Mouse (Mus musculus) heart, embryonic 10.5 days (tissue): ENCODE measurements at regions not wholly inside any gene's neighbourhood (a gene's known extent, or its start where the extent isn't known, plus 50 kb on each side); places are given as distances from the start of the nearest gene placed in this dataset.
"Not testable (repeated sequence)": the region's sequence is repeated elsewhere in the genome, so short reads cannot be mapped to it uniquely, and the experiment has no call there.

Source experiments
- DNase-seq: peaks from one replicate; pipeline ENCODE4 v3.0.0-alpha.2; 2017; ENCODE audit warnings: low spot score
- H3K27ac ChIP-seq: fragments of 300-500 bp; sonication (generic); 2 replicates; pipeline ENCODE4 v1.5.1; 2016; ENCODE audit warnings: mild to moderate bottlenecking
- H3K27me3 ChIP-seq: fragments of 300-500 bp; sonication (generic); 2 replicates; pipeline ENCODE4 v1.6.1; 2016; ENCODE audit warnings: mild to moderate bottlenecking; ENCODE audit not compliant: poor library complexity, insufficient read depth, severe bottlenecking
- H3K36me3 ChIP-seq: fragments of 300-500 bp; sonication (generic); 2 replicates; pipeline ENCODE4 v1.6.1; 2016; ENCODE audit warnings: mild to moderate bottlenecking, moderate library complexity
- H3K4me1 ChIP-seq: fragments of 300-500 bp; sonication (generic); 2 replicates; pipeline ENCODE4 v1.6.1; 2016; ENCODE audit warnings: mild to moderate bottlenecking
- H3K4me3 ChIP-seq: fragments of 300-500 bp; sonication (generic); 2 replicates; pipeline ENCODE4 v1.5.1; 2016; ENCODE audit warnings: mild to moderate bottlenecking, moderate library complexity
- H3K9me3 ChIP-seq: fragments of 300-500 bp; sonication (generic); 2 replicates; pipeline ENCODE4 v1.6.1; 2016; ENCODE audit warnings: mild to moderate bottlenecking, moderate library complexity
- WGBS: fragments of 180-500 bp; shearing (Covaris S2); methylation state at CpG from one replicate; pipeline ENCODE4 v1.1.7; 2016; 5-methylcytosine and 5-hydroxymethylcytosine counted together

GRCm38 (mm10) chr1:137218096-137218495 is 257.8 kb upstream of the Nr5a2 start:
- peaks cover 11% of the 10 kb centered on the region; the same call in 1 of the 2 replicates for H3K4me1 ChIP-seq
- no peaks in the 10 kb centered on the region for H3K36me3 ChIP-seq
- H3K4me3 ChIP-seq, result no peak overlapping the region
- no peak for DNase-seq
- no peak overlapping the region for H3K27ac ChIP-seq
- peaks cover 6% of the 10 kb centered on the region; the same call in 1 of the 2 replicates for H3K27me3 ChIP-seq
- no peaks in the 10 kb centered on the region for H3K9me3 ChIP-seq
- WGBS, result 67% methylated on average over 4 of the region's 4 CpGs

GRCm38 (mm10) chr1:137217206-137217605 is 257.0 kb upstream of the Nr5a2 start:
- Histone ChIP-seq H3K9me3 (no peaks in the 10 kb centered on the region), H3K4me1 (peaks cover 7% of the 10 kb centered on the region; the same call in 1 of the 2 replicates), H3K36me3 (no peaks in the 10 kb centered on the region), H3K27ac (no peak overlapping the region), H3K4me3 (no peak overlapping the region), H3K27me3 (peaks cover 6% of the 10 kb centered on the region; the same call in 1 of the 2 replicates)
- no peak for DNase-seq
- 89% methylated on average over 5 of the region's 5 CpGs for WGBS

DNA sequence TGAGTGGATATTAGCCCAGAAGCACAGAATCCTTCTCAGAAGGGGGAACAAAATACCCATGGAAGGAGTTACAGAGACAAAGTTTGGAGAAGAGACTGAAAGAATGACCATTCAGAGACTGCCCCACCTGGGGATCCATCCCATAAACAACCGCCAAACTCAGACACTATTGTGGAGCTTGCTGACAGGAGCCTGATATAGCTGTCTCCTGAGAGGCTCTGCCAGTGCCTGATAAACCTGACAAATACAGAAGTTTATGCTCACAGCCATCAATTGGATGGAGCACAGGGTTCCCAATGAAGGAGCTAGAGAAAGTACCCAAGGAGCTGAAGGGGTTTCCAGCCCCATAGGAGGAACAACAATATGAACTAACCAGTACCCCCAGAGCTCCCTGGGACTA is 254.1 kb upstream of the Nr5a2 start:
- WGBS, result 44% methylated on average over 1 of the region's 1 CpGs
- H3K27ac ChIP-seq, H3K36me3 ChIP-seq, H3K9me3 ChIP-seq, DNase-seq, H3K27me3 ChIP-seq, H3K4me1 ChIP-seq, H3K4me3 ChIP-seq: not testable (repeated sequence)

DNA sequence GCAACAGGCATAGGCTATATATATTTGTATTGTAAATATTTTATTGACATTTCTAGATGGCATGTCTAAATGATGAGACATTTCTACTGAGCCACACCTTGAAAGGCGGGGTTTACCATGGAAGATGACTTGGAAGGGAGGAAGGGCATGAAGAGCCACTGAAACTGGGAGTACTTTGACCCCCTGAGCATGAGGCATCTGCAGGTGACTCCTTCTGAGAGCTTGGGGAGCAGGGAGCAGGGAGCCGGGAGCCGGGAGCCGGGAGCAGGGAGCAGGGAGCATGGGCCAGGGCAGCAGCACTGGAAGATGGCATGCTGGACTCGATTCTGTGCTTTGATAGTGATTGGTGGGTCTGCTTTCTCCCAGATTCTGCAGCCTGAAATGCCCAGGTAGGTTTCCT is 253.5 kb upstream of the Nr5a2 start:
- Histone ChIP-seq H3K4me3 (no peak overlapping the region), H3K36me3 (no peaks in the 10 kb centered on the region), H3K27ac (no peak overlapping the region), H3K27me3 (no peaks in the 10 kb centered on the region), H3K4me1 (no peaks in the 10 kb centered on the region), H3K9me3 (no peaks in the 10 kb centered on the region)
- 78% methylated on average over 5 of the region's 5 CpGs for WGBS
- DNase-seq, result no peak

- H3K9me3 ChIP-seq, result no peaks in the 10 kb centered on the region
- H3K27ac ChIP-seq, result no peak overlapping the region
- no peaks in the 10 kb centered on the region for H3K4me1 ChIP-seq
- H3K36me3 ChIP-seq, result no peaks in the 10 kb centered on the region
- H3K27me3 ChIP-seq, result no peaks in the 10 kb centered on the region
- WGBS, result 62% methylated on average over 3 of the region's 3 CpGs
- H3K4me3 ChIP-seq, result no peak overlapping the region
- DNase-seq, result no peak
Observed at GRCm38 (mm10) chr1:137212856-137213255, 252.6 kb upstream of the Nr5a2 start.

DNA sequence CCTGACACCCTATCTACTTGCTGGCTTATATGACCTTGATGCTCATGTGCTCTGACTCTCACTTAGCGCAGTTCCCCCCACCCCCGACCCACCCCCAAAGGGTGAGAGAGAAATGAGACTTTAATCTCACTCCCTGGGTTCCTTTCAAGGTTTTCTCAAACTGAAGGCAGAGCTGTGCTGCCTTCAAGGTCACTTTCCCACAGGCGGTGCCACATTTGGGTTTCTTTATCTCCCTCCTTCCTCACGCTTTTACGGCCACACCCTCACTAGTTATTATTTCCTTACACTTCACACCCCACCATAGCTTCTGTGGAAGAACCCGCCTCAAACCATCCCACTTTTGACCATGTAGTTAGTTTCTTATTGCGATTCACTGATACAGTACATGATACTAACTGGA is 244.1 kb upstream of the Nr5a2 start:
- Histone ChIP-seq H3K4me3 (no peak overlapping the region), H3K36me3 (no peaks in the 10 kb centered on the region), H3K4me1 (no peaks in the 10 kb centered on the region), H3K27me3 (no peaks in the 10 kb centered on the region), H3K9me3 (no peaks in the 10 kb centered on the region), H3K27ac (no peak overlapping the region)
- no peak for DNase-seq
- 78% methylated on average over 7 of the region's 7 CpGs for WGBS

DNA sequence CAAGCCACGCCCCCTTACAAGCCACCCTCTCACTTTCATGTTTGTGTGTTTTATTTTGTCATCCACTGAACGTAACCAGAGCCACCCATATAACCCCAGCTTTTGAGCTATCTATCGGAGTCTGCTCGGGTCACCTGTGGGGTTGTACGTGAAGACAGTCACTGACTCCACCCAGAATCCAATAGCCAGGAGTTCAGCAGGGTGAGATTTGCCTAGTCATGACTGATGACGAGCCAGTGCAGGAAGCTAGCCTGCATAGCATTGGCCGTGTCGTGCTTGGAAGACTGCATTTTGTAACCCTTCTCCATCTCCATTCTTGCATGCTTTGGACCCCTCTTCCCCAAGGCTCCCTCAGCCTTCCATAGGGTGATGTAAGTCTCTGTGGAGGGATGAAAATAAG is 243.3 kb upstream of the Nr5a2 start:
- Histone ChIP-seq H3K4me1 (no peaks in the 10 kb centered on the region), H3K36me3 (no peaks in the 10 kb centered on the region), H3K27me3 (no peaks in the 10 kb centered on the region), H3K27ac (no peak overlapping the region), H3K4me3 (no peak overlapping the region), H3K9me3 (no peaks in the 10 kb centered on the region)
- WGBS, result 80% methylated on average over 8 of the region's 8 CpGs
- DNase-seq, result no peak

DNA sequence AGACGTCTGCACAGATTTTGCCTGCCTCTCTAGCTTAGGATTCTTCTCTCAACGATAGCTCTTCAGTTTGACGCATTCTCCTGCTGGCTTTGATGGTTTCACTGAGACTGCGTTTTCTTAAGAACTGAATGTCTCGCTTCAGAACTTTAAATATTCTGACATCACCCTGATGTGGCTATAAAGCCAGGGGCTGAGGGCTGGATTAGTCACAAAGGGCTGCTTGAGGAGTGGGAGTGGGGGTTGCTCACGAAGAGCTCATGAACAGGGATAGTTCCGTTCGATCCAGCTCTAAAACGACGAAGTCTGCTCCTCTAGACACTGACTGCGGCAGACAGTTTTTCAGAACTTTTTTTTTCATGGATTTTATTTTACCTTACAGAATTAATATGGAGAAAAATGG is 240.7 kb upstream of the Nr5a2 start:
- Histone ChIP-seq H3K36me3 (no peaks in the 10 kb centered on the region), H3K27me3 (no peaks in the 10 kb centered on the region), H3K9me3 (no peaks in the 10 kb centered on the region), H3K4me3 (no peak overlapping the region), H3K27ac (no peak overlapping the region), H3K4me1 (no peaks in the 10 kb centered on the region)
- WGBS, result 78% methylated on average over 11 of the region's 11 CpGs
- no peak for DNase-seq

DNA sequence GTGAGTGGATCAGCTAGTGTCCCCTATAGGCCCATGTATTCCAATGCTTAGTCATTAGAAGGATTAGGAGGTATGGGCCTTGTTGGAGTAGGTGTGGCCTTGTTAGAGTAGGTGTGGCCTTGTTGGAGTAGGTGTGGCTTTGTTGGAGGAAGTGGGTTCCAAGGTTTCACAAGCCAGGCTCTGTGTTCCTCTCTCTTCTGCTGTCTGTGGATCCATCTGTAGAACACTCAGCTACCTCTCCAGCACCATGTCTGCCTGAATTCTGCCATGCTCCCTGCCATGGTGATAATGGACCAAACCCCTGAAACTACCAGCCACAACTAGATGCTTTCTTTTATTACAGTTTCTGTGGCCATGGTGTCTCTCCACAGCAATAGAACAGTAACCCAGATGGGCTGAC is 235.7 kb upstream of the Nr5a2 start:
- no peaks in the 10 kb centered on the region for H3K4me1 ChIP-seq
- H3K27me3 ChIP-seq, result no peaks in the 10 kb centered on the region
- H3K4me3 ChIP-seq, result no peak overlapping the region
- no peaks in the 10 kb centered on the region for H3K36me3 ChIP-seq
- no peaks in the 10 kb centered on the region for H3K9me3 ChIP-seq
- H3K27ac ChIP-seq, result no peak overlapping the region
- DNase-seq, result no peak

DNA sequence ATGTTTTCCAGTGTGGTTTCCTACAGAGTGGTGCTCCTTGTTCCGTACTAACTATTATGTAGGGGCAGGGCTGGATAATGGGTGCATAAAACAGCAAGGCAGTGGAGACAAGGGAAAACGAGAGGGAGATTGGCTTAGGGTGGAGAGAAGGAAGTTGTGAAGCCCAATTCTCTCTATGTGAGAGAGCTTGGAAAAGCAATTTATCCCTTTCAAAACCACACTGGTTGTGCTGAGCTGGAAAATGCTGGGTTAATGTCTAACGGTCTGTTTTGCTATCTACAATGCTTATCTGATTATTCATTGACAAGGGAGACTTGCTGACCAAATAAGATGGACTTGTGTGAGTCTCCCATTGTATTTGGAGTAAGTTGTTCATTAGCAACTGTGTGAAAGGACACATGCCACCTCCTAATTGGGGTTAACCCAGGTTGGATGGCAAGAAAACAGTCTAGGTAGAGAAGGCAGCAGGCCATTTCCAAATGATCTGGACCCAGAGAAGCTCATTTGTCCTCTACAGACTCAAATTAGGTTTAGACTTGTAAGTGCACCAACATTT is 234.9 kb upstream of the Nr5a2 start:
- Histone ChIP-seq H3K27me3 (no peaks in the 10 kb centered on the region), H3K36me3 (no peaks in the 10 kb centered on the region), H3K9me3 (no peaks in the 10 kb centered on the region), H3K4me3 (no peak overlapping the region), H3K4me1 (no peaks in the 10 kb centered on the region), H3K27ac (no peak overlapping the region)
- WGBS, result 63% methylated on average over 3 of the region's 3 CpGs
- DNase-seq, result no peak

DNA sequence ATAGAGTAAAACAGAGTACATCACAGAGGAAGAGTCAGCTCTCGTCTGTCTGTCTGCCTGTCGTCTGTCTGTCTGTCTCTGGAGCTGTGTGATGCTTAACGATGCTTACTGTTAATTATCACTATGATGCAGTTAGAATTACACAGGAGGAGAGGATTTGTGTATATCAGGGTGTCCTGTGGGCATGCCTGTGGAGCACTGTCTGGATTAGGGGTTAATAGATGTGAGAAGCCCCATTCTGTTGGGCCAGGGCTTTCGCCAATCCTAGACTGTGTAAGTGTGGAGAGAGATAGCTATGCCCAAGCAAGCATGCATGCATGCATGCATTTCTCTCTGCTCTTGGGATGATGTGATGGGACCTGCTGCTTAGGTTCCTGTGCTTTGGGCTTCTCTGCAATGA is 218.0 kb upstream of the Nr5a2 start:
- no peak overlapping the region for H3K27ac ChIP-seq
- no peaks in the 10 kb centered on the region for H3K36me3 ChIP-seq
- 87% methylated on average over 4 of the region's 4 CpGs for WGBS
- no peak overlapping the region for H3K4me3 ChIP-seq
- H3K27me3 ChIP-seq, result no peaks in the 10 kb centered on the region
- H3K9me3 ChIP-seq, result no peaks in the 10 kb centered on the region
- H3K4me1 ChIP-seq, result 0 out of 2 replicates have a peak, but pooled peaks cover 4% of the 10 kb centered on the region
- DNase-seq, result no peak

DNA sequence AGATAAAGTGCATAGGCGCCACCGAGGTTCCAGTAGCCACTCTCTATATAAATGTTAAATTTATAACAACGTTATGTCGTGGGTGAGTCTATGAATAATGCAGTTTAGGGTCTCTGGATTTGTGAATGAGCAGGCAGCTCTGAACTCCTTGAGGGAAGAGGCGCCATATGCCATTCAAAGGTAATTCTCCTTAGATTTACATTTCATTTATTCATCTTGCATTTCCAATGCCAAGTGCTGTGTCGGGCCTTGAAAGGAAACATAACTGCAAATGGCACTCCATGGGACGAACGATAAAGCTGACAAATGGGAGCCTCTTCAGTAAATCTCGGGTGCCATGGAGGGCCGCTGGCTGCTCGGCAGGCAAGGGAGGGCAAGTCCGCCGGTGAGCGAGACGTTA is 216.4 kb upstream of the Nr5a2 start:
- no peaks in the 10 kb centered on the region for H3K27me3 ChIP-seq
- 0 out of 2 replicates have a peak, but pooled peaks cover 4% of the 10 kb centered on the region for H3K4me1 ChIP-seq
- H3K9me3 ChIP-seq, result no peaks in the 10 kb centered on the region
- no peak overlapping the region for H3K27ac ChIP-seq
- DNase-seq, result no peak
- H3K36me3 ChIP-seq, result no peaks in the 10 kb centered on the region
- no peak overlapping the region for H3K4me3 ChIP-seq
- 80% methylated on average over 15 of the region's 15 CpGs for WGBS

GRCm38 (mm10) chr1:137174081-137174480 is 213.8 kb upstream of the Nr5a2 start:
- WGBS, result 58% methylated on average over 5 of the region's 5 CpGs
- H3K36me3 ChIP-seq, result no peaks in the 10 kb centered on the region
- H3K4me1 ChIP-seq, result 0 out of 2 replicates have a peak, but pooled peaks cover 4% of the 10 kb centered on the region
- no peaks in the 10 kb centered on the region for H3K9me3 ChIP-seq
- H3K4me3 ChIP-seq, result no peak overlapping the region
- no peak overlapping the region for H3K27ac ChIP-seq
- H3K27me3 ChIP-seq, result no peaks in the 10 kb centered on the region
- DNase-seq, result no peak

DNA sequence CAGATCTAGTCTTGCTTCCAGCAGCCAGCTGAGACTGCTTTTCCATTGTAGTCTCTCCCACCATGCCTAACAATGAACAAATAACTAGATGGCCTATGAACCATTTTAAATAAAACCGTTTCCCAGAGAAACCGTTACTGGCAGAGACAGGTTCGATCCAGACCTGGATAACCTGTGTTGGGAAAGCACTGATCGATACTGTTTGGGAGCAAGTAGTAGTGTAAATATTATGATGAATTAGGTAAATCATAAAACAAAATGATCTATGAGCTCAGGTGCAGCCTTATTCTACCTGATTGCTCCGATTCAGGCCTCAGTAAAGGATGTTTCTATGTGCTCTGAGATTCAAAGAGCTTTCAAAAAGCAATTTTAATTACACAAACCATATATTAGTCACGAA is 211.9 kb upstream of the Nr5a2 start:
- Histone ChIP-seq H3K27ac (no peak overlapping the region), H3K36me3 (no peaks in the 10 kb centered on the region), H3K4me1 (no peaks in the 10 kb centered on the region), H3K27me3 (no peaks in the 10 kb centered on the region), H3K4me3 (no peak overlapping the region), H3K9me3 (no peaks in the 10 kb centered on the region)
- WGBS, result 87% methylated on average over 6 of the region's 6 CpGs
- DNase-seq, result no peak
